Mouse (Mus musculus): ENCODE measurements around the gene Slc28a3.

The Slc28a3 gene

GRCm38 (mm10) chr13:58610716-58611115 lies at the start of gene Slc28a3:
Gene Slc28a3 (minus strand): TSS chr13:58610877.
- DNase-seq: no peak

- DNase-seq: no peak
Measured at GRCm38 (mm10) chr13:58657987-58658386, 47.3 kb upstream of the Slc28a3 start.

DNA sequence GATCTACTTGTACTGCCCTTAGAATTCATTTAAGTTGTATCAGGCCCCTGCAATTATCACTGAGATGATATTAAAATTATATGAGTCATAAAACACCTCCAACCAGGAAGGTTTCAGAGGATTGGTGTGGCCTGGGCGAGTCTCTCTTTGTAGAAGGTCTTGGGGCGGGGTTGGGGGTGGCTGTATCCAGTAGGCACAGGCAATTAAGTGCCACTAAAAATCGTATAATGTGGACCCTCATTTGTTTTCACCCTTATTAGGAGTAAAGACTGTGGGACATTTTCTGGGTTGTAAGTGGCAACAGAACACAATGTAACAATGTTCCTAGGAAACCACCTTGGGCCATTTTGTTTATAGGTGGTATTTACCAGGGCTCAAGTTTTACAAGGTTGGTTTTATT lies 46.2 kb upstream of the Slc28a3 start:
- no peak for DNase-seq

- no peak for DNase-seq
Measured at GRCm38 (mm10) chr13:58655552-58655951, 44.9 kb upstream of the Slc28a3 start.

DNA sequence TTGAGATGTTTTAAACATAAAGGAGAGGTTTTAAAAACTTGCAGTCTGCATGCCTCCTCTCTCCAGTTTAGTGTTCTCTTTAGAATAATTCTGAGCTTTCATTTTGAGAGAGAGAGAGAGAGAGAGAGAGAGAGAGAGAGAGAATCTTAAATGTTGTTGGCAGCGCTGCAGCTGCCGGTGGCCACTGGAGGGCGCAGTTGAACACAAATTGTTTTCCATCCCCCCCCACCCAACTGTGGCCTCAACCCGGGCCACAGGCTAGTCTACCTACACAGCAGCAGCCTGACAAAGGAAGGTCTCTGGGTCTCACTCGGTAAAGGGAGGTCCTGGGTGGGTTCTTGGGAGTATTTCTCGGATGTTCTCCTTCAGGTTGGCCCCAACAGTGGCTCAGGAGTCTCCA lies 29.7 kb upstream of the Slc28a3 start:
- peak; percentile 76 for DNase-seq

- peak; percentile 71 for DNase-seq
Measured at GRCm38 (mm10) chr13:58638950-58639349, 28.3 kb upstream of the Slc28a3 start.

- DNase-seq: peak; percentile 82
Measured at GRCm38 (mm10) chr13:58637360-58638002, 26.8 kb upstream of the Slc28a3 start.

DNA sequence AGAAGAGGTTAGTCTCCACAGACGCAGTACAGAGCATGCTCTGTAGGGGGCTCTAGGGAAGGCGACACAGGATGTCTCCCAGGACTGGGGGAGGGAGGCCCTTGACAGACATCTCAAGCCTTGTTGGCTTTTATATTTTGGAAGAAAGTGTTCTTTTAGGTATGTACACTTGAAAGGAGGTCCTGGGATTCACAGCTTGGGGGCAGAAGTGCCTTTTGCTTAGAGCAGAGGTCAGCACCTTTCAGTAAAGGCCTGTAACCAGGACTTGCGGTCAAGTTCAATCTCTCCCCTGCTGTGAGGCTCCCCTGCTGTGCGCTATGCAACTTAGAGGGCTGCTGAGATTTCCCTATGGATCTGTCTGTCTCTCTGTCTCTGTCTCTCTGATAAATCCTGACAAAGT lies 23.2 kb upstream of the Slc28a3 start:
- DNase-seq: peak; percentile 24

DNA sequence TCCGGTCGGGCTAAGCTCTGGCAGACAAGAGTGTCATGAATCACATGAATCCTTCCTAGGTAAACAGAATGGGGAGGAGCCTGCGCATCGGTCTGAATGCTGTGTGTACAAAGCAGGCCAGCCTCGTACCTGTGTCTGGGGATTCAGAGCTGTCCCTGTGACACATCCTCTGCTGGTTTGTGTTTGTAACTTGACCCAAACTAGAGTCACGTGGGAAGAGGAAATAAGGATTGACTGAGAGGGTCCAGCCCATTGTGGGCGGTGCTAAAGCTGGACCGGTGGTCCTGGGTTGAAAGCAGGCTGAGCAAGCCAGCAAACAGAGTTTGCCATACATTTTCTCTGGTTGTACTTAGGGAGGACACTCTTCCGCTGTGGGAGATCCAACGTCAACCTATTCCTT lies 20.1 kb upstream of the Slc28a3 start:
- DNase-seq: no peak

GRCm38 (mm10) chr13:58629365-58630050 lies 18.8 kb upstream of the Slc28a3 start:
- DNase-seq: peak; percentile 45

GRCm38 (mm10) chr13:58622647-58623046 lies 12.0 kb upstream of the Slc28a3 start:
- DNase-seq: no peak

- DNase-seq: no peak
Measured at GRCm38 (mm10) chr13:58619301-58619700, 8.6 kb upstream of the Slc28a3 start.

DNA sequence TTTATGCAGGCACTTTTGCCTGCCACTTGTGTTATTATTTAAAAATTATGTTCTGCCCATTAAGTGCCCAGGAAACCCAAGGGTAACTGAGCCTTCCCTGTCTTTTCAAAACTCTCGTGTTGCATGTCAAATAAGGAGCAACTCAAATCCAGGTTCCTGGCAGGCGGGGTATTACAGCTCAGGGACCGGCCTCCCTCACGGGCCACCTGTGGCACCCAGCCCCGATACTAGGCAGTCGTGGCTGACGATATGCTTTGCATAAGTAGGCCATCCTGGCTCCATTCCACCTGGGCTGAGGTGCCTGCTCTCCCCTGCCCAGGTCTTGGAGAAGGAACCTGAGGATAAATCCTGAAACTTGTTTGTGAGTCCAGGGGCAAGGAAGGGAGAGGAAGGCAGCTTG lies 618 bp downstream of the Slc28a3 start:
- DNase-seq: no peak

- DNase-seq: no peak
Measured at GRCm38 (mm10) chr13:58601201-58601855, 9.3 kb downstream of the Slc28a3 start.

DNA sequence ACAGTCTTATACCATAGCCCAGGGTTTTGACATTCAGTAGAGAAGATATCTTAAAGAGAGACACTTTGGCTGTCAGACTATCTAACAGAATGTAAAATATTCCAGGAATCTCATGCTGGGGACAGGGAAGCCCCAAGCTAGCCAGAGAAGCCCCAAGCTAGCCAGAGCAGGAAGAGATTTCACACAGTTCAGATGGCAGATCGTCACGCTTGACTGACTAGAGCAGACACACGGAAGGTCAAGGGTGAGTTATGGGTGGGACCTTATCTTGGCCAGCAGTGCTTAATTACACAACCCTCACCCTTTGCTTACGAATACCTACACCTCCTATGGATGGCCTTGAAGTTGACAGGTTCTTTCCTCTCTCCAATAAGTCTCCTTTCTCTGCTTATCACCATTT lies 12.1 kb downstream of the Slc28a3 start:
- DNase-seq: peak; percentile 19

DNA sequence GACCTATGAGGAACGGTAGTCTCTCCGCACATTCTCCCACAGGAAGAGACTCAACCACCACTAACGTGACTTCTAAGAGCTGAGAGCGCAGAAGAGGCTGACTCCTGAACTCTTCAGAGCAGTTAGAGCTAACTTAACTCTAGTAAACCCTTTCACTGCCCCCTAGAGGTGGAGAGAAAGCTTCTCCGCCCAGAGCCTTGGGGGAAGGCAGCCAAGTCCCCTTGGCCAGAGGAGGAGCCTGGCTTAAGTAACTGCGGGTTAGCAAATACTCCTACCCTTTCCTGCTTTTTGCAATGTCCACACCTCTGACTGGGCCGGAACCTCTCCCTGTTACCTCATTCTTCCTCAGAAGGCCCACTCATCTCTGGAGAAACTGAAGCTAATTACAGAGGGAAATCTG lies 17.5 kb downstream of the Slc28a3 start:
- peak; percentile 69 for DNase-seq

GRCm38 (mm10) chr13:58591912-58592311 lies 18.8 kb downstream of the Slc28a3 start:
- DNase-seq: no peak

- peak; percentile 61 for DNase-seq
Measured at GRCm38 (mm10) chr13:58590630-58591029, 20.0 kb downstream of the Slc28a3 start.

- peak; percentile 91 for DNase-seq
Measured at GRCm38 (mm10) chr13:58589517-58589858, 21.2 kb downstream of the Slc28a3 start.

- DNase-seq: no peak
Measured at GRCm38 (mm10) chr13:58588655-58589516, 21.8 kb downstream of the Slc28a3 start.

DNA sequence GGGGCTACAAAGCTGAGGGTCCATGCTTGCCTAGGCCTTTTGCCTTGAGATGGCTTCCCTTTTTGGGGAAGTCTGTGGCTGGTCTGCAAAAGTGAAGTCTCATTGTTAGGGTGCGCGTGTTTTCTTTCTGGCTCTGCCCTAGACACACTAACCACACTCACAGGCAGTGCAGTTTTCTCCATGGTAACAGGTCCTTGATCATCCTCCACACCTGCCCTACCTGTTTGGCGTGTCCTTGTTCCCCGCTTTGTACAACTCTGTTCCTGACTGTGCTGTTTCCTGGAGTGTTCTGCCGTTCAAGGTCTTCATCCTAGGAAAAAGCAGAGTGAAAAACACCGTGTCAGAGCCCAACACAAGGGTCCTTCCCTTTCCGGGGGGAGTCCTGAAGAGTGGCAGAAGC lies 22.7 kb downstream of the Slc28a3 start:
- no peak for DNase-seq

DNA sequence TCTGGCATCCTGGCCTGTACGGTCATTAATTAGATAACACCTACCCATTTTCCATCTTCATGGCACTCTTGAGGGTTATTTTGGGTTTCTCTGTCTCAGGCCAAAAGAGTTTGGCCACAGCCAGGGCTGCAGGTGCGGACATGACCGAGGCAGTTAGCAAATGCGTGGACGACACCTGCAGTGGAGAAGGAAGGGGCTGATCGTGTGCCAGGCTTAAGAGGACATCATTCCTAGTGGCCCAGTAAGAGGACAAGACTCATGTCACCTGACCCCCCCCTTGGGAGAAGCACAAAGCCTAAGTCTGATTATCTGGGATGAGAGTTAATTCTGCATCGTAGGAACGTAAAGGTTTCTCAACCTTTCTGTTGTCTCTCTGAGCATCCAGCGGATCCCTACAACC lies 44.5 kb downstream of the Slc28a3 start:
- DNase-seq: no peak

GRCm38 (mm10) chr13:58560497-58561138 lies 50.1 kb downstream of the Slc28a3 start:
- peak; percentile 83 for DNase-seq
